Mouse (Mus musculus) CH12.LX (cell line): ENCODE results near the gene Znhit2.
A peak's percentile ranks its signal among the peaks of the same experiment; 100 is the strongest.
"Not testable (repeated sequence)": the region's sequence is repeated elsewhere in the genome, so short reads cannot be mapped to it uniquely, and the experiment has no call there.

Source experiments
- CTCF ChIP-seq, 2 experiments: IDR thresholded peaks in 1 of 2; conservative IDR thresholded peaks in 1 of 2; 2 replicates each; pipeline ENCODE4 v1.5.1; 2011 to 2012; ENCODE audit warnings: low read depth in 2 of 2, low read length in 2 of 2, improper control_type of control experiment in 1 of 2, inconsistent platforms in 1 of 2, mild to moderate bottlenecking in 1 of 2, moderate library complexity in 1 of 2
- E2F4 ChIP-seq: IDR thresholded peaks from 2 replicates; pipeline ENCODE4 v1.6.1; 2011; ENCODE audit warnings: low read depth, low read length, improper control_type of control experiment; ENCODE audit not compliant: insufficient replicate concordance
- EP300 ChIP-seq: IDR thresholded peaks from 2 replicates; pipeline ENCODE4 v1.6.1; 2011; ENCODE audit warnings: low read length, improper control_type of control experiment
- POLR2A ChIP-seq: IDR thresholded peaks from 2 replicates; pipeline ENCODE4 v1.6.1; 2011; ENCODE audit warnings: low read depth, mild to moderate bottlenecking, improper control_type of control experiment, low read length
- ZKSCAN1 ChIP-seq: IDR thresholded peaks from 2 replicates; pipeline ENCODE4 v1.6.1; 2012; ENCODE audit warnings: low read depth, inconsistent platforms, low read length, improper control_type of control experiment, borderline replicate concordance

DNA sequence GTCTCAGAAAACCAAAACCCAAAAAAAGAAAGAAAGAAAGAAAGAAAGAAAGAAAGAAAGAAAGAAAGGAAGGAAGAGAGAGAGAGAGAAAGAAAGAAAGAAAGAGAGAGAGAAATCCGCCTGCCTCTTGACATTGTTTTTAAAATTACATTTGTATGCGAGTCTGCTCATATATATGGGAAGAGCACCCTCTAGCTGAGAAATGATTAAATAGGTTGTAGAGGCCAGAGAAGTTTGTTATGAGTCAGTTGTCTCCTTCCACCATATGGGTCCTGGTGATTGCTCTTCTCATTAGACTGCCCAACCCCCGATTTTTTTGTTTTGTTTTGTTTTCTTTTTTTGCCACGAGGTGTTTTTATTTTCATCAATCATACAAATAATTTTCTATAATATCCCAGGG is 16.9 kb upstream of the Znhit2 start:
- TF ChIP-seq ZKSCAN1, POLR2A, EP300, E2F4: not testable (repeated sequence)
- TF ChIP-seq CTCF (conservative IDR thresholded peaks at IDR 0.05 in 1 of 2, IDR thresholded peaks at IDR 0.05 in 1 of 2; ENCODE audit: low read depth in 2 of 2, low read length in 2 of 2): peak in 1 of 2 experiments; percentile 76; a peak in 3 of 4 replicates
